Mouse (Mus musculus) right cerebral cortex, postnatal 25 days (tissue): ENCODE measurements at regions not wholly inside any gene's neighbourhood (a gene's known extent, or its start where the extent isn't known, plus 50 kb on each side); places are given as distances from the start of the nearest gene placed in this dataset.
"Not testable (repeated sequence)": the region's sequence is repeated elsewhere in the genome, so short reads cannot be mapped to it uniquely, and the experiment has no call there.

ENCODE experiments used
- DNase-seq: peaks from one replicate; pipeline ENCODE4 v3.0.0; 2022

GRCm38 (mm10) chr12:69485652-69486651 lies 96.9 kb downstream of the Vcpkmt start:
- DNase-seq = peak; percentile 36

DNA sequence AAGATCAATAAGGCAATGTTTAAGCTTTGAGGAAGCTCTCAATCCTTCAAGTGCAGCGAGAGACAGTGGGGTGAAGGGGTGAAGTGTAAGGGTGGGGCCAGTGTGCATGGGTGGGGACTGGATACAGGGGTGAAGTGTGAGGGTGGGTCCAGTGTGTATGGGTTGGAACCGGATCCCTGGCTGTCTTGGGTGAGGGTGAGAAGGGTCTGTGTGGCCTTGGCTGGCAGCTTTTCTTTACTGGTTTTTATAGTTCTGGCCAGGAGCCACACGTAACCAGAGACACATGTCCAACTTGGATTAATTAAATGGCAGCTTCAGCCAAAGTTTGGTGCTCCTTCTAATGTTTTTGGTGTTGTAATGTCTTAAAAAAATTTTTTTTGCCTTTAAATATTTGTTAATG lies 101.4 kb downstream of the Vcpkmt start:
- DNase-seq = no peak

- DNase-seq = no peak
Observed at GRCm38 (mm10) chr12:69476631-69477091, 104.4 kb upstream of the Gm9887 start.

DNA sequence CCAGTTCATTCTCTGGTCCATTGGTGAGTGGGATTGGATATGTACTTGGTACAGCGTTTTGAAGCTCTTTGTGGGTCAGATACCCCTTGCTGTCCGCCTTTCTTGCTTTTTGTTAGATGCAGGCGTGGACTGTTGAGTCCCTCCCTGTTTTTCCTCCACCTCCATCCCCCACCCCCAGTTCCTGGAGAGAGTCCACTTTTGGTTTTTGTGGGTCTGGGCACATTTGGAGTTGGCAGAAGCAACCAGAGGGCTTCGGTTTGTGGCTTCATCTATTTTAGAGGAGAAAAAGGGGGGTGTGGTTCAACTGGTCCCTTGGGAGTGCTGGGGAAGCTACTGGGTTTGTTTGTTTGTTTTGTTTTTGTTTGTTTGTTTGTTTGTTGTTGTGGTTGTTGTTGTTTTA lies 103.9 kb upstream of the Gm9887 start:
- no peak for DNase-seq

DNA sequence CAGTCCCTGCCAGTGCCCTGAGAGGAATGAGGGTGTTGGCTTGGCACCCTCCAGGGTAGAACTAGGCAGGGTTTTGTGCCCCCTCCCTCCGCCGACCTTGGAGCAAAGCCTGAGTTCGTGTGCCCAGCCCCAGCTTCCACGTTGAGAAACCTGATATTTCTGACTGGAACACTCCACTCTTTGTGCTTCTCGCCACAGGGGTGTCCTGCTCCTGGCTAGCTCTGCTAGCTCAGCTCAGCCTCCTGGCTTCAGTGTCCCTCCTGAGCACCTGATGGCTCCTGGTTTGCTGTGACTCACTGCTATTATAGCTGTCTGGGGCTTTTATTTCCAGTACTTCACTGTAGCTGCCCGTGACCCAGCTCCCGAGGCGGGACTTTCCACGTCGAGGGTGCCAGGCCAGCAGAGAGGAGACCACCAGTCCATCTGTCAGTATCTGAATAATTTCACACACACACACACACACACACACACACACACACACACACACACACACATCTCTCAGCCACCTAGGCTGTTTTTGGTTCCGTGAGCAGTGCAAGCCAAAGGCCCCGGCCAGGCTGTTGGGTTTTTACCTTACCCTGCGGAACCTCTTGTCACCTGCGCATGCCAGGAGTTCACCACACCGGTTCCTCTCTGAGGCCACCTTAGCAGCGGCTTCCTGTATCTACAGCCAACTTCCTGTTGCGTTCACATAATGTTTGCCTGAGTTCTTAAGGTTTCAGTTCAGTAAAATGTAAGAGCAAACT lies 102.8 kb upstream of the Gm9887 start:
- no peak for DNase-seq

DNA sequence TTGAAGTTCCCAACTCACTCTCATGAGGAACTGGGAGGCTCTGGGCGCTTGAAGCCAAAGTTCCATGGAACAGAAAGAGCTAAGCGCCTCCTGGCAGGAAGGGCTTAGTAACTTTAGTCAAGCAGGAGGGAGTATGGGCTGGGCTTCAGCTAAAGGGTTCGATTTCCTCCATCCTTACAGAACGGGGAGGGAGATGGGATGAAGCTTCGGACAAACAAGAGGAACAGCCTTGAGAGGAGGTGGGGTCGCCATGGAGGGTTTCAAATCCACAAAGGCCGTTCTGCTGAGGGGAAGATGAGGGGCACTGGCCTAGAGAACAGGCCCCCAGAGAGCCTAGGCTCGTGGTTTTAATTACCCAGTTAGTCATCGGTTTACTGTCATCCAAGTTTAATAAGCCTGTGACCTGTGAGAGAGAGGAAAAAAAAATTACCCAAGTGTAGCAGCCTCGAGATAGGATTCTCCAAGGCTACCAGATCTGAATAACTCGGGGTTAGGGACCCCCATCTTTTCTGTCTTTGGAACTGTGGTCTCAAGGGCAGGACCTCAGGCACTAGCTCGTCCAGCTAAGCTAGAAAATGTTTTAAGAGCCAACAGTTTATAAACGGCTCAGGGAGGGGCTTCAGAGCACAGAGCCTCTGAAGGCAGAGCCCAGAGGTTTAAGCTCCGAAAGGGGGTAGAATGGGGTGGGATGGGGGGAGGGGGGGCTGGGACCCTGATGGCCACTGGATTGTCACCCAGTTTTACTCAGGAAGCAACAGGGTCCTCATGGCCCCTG lies 102.1 kb upstream of the Gm9887 start:
- no peak for DNase-seq

DNA sequence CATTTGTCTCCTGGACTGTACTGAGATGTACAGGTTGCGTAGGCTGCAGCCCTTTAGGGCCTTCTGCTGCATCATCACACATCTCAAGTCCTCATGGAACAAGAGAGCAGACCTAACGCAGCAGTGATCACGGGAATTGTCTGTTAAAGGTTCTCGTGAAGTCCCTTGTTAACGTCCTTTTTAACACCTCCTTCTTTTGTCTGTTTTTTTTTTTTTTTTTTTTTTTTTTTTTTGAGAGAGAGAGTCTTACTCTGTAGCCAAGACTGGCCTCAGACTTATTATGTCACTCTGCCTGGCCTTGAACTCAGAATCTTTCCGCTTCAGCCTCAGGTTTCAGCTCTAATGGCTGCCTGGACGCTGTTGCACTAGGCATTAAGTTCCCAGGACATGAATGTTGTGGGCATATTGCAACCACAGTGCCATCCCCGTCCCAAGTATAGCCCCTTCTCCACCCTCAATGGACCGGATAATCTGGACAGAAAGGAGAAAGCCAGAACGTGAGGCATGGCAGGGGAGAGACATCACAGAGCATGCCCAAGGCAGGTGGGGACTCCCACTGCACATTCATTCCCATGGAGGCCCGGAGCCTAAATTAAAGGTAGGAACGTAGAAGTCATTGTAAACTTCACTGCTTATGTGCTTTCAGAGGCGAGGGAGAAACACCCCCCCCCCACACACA lies 101.3 kb upstream of the Gm9887 start:
- no peak for DNase-seq

DNA sequence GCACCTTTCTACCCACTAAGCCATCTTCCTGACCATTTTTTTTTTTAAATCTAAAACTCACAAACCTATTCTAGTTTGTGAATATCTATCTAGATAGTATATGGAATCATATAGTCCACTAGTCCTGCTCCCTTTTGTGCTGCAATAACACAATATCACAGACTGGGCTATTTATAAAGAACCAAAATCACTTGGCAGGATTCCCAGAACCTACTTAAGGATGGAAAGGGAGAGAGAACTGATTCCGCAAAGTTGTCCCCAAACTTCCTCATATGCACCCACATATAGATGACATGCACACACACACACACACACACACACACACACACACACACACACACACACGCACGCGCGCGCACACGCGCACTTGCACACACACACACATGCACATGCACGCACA lies 100.7 kb upstream of the Gm9887 start:
- DNase-seq = no peak

DNA sequence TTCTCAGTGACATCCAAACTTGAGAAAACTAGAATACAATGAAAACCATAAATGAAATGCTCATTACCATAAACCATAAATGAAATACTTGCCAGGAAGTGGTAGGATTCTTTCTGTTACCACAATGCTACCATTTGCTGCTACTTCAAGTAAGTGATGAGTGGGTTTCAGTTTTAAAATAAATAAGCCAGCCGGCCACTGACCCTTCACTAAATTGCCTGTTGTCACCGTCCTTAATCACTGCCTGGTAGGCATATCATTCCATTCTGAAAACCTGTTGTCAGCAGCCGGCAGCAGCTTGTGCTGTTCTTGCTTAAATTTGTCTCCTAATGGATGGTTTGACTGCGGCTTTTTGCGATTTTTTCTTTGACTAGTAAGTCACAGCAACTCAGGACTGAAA lies 99.6 kb upstream of the Gm9887 start:
- DNase-seq = no peak

DNA sequence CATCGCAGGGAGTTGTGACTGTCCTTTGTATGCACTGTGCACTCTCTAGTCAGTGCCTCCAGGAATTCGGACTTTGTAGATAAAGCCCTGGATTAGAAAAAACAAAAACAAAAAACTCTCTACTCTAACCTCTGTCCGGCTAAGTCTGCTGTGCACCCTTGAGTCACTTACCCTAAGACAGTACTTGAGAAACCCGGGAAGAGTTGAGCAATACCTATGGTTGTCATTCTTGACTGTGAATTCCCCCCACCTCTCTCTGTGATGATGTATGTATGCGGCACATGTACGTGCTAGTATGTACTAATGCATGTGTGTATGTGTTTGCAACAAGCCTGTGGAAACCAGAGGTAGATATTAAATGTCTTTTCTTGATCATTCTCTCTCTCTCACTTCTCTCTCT lies 96.7 kb upstream of the Gm9887 start:
- DNase-seq = no peak

DNA sequence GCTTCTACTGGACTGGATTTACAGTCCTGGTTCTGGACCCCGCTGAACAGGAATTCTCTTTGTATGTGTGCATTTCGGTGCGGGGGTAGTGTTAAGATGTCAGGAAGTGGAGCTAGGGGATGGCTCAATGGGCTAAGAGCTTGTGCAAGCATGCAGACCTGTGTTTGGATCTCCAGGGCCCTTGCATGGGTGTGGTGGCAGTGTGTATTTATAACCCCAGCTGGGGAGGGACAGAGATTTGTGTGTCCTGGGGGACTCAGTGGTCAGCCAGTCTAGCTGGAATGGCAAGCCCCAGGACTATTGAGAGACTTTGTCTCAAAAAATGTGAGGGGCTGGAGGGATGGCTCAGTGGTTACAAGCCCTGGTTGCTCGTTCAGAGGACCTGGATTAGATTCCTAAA lies 95.1 kb upstream of the Gm9887 start:
- no peak for DNase-seq

DNA sequence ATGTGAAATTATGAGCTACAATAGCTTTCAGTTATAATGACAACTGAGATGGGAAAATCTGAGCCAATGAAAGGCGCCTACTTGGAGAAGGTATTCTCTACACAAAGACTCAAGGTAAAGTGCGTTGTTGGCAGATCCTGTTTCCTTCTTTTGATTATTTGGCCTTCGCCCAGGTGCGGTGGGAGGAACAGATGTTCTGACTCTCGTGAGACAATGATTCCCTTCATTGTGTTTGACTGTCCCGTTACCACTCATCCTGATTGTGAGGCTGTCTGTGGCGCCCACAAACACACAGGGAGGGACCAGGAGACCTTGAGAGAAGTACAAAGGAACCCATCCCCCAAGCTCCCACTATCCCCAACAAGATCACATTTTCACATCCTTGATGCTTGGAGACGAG lies 92.6 kb upstream of the Gm9887 start:
- DNase-seq = no peak

- DNase-seq = not testable (repeated sequence)
Observed at GRCm38 (mm10) chr12:69463327-69463726, 91.1 kb upstream of the Gm9887 start.

DNA sequence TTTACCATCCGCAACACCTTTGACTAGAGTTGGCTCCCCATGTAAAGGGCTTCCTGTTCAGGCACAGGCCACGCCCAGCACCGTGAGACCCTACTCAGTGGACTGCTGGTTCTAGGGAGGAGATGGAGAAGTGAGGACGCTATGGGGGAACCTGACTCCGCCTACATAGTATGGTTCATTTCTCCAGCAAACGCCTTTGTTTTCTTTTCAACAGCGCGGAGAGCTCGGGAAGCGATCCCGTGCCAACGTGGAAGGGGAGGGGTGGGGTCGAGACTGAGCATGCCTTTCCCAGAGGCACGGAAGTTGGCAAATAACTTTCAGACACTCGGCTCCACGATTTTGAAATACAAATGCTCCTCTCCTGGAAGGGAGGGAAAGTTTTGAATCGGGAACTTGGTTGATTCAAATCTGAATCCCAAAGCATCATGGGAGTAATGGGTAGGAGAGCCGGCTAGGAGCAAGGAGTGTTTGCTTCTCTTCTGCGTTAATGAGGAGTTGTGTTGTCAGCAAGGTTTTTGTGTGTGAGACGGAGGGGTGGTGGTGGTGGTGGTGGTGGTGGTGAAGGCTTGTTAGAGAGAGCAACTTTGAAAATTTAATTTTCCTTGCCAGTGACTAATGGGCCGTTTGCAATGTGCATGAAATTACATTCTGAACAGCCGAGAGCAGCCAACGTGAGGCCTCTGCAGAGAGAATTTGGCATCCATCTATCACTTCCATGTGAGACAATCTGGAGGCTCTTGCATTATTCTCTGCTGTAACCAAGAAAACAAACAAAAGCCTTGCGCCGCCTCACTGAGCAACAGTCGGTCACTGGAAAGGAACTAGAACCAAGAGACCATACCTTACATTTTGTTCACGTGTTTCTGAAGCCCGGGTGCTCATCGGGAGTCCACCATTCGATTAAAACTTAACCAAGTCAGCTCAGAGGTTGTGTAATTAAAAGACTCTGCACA lies 89.9 kb upstream of the Gm9887 start:
- no peak for DNase-seq

- DNase-seq = no peak
Observed at GRCm38 (mm10) chr12:69460552-69461079, 88.4 kb upstream of the Gm9887 start.

DNA sequence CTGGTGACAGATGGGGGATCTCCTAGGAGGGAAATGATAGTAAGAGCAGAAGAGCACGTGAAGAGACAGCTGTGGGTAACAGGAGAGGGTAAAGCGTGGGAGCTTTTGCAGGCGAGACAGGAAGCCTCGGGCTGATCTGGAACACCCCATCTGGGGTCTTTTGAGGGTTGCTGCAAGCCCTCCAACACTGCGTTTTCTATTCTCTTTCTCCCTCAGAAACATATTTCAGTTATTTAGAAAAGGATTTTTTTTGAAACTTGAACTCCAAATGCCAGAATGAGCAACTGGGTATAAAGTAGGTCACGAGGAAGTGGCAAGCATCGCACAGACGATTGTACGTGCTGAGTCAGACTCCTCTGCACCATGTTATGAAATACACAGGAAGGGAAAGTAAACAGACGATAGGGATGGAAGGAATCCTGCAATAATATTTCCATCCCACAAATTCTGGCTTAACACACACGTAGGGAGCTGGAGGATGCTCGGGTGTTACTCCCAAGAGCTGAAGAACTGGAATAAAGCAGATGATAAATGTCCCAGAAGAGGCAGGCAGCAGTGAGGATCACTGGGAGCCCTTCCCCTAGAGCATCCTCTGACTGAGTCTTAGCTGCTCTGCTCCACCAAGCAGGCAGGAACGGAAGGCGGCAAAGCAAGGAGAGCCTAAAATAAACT lies 86.0 kb upstream of the Gm9887 start:
- DNase-seq = peak; percentile 42

DNA sequence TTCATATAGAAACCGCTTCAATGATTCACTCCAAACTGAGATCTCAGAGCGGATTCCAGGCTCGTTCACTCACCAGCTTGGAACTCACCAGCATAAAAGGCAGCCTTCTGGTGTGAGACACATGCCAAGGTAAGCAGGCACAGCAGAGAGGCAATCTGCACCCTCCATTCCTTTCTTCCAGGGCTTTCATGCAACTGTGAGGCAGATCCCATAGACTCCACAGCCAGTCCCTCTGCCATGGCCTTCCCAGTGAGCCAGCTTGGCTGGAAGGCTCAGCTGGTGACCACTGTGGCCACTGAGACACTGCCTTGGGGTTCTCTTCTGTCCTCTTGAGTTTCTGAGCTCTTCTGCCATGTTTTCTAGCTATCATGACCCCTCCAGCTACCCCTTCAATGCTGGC lies 84.5 kb upstream of the Gm9887 start:
- DNase-seq = peak; percentile 38

DNA sequence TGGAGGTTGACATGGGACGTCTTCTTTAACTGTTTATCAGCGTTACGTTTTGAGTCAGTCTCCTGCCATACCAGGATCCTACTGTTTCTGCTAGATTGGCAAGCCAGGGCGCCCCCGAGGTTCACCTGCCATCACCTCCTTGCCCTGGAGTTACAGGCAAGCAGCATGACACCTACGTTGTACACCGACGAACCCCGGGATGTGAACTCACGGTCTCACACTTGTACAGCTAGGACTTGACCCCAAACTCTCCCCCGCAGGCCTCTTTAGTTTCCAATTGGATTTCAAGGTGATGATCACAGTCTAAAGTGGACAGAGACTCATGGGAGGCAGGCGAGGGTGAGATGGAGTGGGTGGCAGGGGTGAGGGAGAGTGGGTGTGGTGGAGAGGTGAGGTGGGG lies 83.9 kb upstream of the Gm9887 start:
- no peak for DNase-seq

DNA sequence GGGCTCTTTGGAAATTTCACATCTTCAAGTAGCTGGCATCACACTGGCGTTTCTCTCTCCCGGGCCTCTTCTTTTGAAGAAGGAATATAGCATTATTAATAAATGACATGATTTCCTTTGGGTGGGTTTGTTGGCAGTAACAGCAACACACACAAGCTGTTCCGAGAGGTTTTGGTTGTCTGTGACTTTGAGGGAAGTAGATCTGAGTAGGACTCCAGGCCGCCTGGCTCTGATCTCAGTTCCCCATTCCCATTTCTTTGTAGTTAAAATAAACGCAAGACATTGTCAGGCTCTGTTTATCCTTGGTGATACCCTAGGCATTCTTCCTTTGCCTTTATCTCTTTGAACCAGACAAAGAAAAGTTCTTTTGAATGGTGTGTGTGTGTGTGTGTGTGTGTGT lies 83.3 kb upstream of the Gm9887 start:
- DNase-seq = no peak

GRCm38 (mm10) chr12:69453544-69453943 lies 81.3 kb upstream of the Gm9887 start:
- DNase-seq = no peak

- DNase-seq = no peak
Observed at GRCm38 (mm10) chr12:69452986-69453385, 80.7 kb upstream of the Gm9887 start.
